Mouse (Mus musculus) thymus, postnatal 25 days (tissue): ENCODE results near the gene Hmga2.

Experiments used
- DNase-seq: peaks from one replicate; pipeline ENCODE4 v3.0.0; 2022

Gene Hmga2

DNA sequence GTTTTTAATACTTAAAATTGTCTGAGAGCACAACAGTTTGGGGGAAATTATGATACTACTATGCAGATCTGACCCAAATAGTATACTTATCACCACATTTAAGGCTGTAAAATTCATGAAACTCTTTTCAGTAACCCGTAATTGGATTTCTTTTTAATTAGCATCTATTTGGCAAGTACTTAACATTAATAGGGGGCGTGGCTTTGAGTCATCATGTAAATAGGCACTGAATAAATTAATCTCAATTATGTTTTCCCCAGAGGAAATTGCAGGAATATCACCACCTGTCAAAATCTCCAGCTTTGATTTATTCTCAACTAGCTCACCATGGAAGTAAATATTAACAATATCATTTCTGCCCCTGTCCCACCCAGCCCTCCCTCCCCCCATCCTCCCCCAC is 3.7 kb downstream of the Hmga2 start:
- DNase-seq: no peak

DNA sequence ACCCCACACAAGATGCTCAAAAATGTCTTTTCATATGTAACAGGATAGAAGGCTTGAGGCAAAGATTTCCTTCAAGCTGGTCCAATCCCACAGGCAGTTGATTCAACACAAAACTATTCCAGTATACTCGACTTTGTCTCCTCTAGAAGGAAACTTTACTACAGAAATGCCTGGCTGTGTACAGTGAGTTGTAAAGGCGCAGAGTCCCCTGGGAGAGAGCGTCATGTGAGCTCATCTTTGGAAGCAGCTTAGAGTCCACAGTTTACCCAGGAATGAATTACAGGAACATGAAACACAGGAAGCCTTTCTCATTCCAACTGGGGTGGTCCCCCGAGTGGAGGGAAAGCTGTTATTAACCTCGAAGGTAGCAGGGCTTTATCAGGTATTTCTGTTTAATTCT is 11.1 kb downstream of the Hmga2 start:
- no peak for DNase-seq

DNA sequence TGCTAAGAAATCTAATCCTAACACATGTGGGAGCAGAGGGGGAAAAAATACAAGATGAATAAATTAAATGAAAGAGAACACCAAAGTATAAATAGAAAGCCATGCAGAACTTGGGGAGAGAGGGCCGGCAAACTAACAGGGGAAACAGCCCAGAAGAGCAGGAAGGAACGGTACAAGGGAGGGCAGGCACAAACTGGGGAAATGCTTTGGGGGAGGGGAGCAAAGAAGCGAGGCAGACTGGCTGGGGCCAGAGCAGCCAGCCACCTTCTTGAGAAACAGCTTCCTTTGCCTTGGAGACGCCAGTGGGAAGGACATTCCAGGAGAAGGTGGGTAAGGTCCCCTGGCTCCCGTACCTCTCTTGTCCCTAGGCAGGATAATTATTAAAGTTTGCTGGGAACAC is 14.5 kb downstream of the Hmga2 start:
- no peak for DNase-seq

DNA sequence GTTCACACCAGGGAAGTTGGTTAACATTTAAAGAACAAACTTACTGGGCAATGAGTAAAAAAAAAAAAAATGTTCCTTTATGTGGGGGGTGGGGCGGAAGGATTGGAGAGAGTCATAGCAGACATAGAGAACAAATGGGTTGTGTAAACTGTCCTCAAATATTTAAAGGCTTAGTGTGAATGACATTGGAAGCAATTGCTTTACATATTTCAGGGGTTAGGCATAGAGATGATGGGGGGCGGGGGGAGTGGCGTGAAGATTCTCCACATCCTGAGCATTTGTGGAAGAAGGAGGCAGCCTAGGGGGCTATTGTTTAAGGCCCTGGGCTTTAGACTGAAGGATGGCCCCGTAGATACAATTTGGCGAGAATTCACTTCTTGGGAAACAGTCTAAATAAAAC is 15.0 kb downstream of the Hmga2 start:
- no peak for DNase-seq

DNA sequence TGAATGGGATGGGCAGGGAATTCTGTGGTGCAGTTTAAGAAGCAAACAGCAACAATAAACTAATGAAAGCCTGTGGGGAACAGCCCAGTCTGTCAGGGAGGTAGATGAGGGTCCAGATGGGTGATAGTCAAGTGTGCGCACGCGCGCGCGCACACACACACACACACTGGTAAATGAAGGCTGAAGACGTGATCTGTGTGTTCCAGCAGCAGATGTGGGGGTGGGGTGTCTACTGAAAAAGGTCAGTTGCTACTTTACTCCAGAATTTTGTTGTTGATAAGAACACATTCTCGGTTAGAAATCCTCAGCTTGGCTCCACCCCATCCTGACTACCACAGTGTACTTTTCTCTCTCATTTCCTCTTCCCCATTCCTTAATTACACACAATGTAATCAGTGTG is 17.4 kb downstream of the Hmga2 start:
- no peak for DNase-seq

DNA sequence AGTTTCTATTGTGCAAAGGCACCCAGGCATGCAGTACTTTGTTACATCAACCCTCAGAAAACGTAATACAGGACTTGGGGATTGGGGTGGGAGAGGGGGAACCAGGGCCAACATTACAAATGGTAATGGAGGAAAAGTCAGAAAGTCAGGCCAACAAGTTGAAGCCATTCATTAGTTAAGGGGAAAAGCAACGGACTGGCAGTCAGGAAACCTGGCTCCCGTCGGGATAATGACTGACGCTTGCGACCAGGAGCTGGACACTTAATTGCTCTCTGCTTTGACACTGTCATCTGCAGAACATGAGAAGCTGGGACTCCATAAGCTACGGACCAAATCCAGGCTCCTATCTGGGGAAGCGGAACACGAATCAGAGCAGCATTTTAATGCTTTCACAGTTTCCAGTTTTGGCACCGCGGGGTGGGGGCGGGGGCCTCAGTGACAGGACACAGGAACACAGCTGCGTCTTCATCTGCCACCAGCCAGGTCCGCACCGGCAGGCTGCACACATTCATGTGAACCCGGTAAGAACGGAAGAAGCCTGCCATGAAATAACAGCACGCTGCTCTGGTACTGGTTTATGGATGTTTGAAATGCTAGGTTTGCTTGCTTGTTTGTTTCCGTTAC is 26.5 kb downstream of the Hmga2 start:
- DNase-seq: no peak

DNA sequence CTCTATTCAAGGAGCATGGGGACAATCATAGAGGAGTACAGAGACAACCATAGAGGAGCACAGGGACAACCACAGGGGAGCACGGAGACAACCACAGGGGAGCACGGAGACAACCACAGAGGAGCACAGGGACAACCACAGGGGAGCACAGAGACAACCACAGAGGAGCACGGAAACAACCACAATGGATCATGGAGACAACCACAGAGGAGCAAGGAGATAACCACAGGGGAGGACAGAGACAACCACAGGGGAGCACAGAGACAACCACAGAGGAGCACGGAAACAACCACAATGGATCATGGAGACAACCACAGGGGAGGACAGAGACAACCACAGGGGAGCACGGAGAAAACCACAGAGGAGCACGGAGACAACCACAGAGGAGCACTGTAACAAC is 29.5 kb downstream of the Hmga2 start:
- DNase-seq: no peak

DNA sequence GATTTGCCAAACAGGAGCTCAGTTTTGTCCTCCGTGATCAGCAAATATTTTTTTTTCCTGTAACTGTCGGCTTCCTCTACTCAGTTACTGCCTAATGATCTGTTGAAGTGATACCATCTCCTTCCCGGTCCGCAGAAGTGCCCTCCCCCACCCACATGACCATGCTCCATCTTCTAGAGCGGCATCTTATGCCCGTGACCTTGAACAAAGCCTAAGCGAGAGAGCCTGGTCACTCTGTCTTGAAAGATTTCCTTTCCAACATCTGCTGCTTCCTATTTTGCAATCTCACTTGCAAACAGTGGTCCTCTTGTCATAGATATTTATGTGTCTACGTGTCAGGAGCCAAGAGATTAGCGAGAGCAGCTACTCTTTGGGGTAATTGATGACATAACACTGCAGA is 30.1 kb downstream of the Hmga2 start:
- DNase-seq: no peak

DNA sequence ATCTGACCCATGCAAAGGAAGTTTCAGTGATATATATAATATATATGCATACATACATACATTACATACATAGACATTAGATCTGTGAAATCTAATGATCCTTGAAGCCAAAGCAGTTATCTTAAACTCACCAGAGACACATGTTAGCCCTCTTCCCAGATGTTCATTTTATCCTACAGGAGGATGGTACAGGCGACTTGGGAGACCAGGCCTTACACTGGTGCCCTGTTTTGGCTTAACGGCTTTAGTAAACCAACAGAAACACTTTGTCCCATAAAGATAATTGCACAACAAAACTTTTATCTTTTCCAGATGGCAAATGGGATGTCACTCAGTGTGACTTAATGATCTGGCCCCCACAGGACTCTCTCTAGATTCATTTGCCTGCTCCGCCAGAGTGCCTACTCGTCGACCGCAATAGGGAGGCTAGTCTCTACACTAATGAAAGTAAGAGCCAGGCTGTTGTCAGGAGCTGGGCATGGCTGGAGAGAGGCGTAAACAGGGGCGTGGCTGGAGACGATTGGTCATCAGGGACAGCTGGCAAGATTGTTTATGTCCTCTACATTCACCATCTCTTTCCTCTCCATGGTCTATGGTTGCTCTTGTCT is 31.7 kb downstream of the Hmga2 start:
- DNase-seq: no peak

DNA sequence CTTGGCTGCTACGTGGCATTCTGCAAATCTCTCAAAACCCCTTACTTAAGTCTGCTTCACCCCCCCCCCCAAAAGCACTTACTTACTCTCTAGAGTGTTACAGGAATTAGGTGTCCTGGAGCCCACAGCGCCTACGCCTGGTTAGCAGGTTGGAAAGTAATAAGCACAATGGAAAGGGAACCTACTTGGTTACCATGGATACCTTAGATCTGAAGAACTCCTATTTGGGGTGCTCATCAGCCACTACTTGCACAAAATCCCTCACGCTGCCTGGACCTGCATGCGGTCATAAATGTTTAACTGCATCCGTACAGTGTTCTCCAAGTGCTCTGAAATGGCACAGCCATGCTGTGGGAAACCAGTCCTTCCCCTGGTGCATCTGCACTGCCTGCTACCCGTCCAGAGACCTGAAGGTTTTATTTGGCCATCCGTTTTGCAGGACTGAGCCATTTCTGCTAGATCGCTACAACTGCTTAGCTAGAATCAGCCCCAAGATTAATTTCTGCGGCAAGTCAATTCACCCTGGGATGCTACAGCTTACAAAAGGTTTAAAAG is 32.4 kb downstream of the Hmga2 start:
- no peak for DNase-seq

DNA sequence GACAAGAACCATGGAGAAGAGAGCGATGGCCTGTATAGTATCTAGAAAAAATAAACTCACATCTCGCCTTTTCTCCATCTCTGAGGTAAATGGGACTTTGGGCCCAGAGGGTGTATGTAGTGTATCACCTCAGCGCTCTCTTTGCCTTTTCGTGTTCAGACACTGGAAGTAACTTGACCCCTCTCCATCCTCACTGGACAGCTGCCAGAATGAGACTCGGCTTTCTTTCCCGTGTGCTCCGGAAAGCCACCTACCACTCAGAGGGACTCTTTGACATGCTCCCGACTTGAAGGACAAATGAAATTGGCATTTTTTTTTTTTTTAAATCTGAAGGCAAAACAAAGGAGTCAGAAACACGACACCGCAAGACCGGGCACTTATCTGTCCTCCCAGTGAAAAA is 35.0 kb downstream of the Hmga2 start:
- no peak for DNase-seq

DNA sequence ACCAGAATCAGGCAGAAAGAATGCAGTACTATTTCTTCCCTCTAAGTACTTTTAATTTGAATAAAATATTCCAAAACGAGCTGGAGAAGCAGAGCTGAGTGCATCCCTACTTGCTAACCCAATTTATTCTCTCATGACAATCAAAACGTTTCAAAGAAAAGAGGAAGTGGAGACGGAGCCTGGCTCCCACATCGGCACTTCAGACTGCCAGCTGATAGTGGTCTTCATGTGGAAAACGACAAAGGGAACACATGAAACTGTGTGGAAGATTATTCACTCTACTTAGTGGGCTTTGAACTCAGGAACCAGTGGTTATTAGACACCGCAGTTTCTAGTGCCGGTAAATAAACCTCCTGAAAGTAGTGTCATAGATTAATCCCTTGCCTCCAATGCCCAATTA is 41.8 kb downstream of the Hmga2 start:
- DNase-seq: no peak

DNA sequence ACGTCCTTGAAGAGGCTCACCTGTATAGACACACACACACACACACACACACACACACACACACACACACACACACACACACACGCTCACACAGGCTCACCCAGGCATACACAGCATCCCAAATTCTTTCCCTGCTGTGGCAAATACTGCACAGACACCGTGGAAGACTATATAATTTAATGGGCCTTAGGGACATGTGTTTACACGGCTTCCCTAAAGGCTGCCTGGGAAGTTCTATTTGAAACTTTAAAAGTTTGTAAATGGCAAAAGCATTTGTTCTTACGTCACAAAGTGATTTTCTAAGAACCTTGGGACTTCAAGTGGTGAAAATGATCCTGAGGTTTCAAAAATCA is 42.8 kb downstream of the Hmga2 start:
- DNase-seq: no peak

DNA sequence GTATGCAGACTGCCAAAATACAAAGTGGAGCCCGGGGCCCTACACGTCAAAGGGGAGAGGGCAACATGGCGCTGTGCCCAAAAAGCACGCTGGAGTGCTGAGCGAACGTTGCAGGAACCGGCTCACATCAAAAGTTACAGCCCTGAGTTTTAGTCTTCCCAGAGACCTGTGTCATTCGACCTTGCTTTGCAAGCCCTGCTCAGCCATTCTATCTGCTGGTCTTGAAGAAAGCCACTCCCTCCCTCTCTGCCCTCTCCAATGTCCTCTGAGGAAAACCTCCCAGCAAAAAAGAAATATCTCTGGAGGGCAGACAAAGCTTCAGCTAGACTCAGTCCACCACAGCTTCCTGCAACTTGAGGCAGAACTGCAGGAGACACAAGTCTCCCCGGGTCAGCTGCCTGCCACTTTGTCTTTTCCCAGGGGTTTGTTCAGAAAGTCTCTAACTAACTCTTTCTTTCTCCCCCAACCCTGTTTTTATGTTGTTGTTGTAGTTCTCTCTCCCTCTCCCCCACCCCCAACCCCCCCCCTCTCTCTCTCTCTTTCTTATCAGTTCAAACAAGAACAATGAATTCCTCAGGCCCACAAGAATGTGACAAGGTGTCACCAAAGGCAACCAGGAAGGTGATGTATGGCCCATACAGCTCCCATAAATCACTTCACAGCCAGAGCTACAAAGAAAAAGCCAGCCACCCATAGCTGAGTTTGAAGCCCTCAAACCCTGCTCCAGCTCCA is 43.4 kb downstream of the Hmga2 start:
- DNase-seq: no peak

DNA sequence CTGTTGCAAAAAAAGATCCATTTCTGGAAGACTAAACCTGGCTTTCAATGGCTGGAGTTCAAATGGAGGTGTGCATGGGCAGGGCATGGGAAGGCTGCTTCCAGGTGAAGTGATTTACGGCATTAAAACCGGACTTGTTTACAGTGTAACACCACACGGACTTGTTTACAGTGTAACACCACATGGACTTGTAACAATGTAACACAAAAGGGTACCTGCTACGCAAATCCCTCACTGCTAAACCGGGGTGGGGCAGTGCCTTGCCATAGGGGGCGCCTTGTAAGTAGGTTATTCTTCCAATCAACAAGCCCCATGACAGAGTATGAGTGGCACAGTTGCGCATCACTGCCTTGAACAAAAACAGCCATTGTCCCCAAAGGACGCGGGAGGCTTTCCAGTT is 44.2 kb downstream of the Hmga2 start:
- DNase-seq: no peak

DNA sequence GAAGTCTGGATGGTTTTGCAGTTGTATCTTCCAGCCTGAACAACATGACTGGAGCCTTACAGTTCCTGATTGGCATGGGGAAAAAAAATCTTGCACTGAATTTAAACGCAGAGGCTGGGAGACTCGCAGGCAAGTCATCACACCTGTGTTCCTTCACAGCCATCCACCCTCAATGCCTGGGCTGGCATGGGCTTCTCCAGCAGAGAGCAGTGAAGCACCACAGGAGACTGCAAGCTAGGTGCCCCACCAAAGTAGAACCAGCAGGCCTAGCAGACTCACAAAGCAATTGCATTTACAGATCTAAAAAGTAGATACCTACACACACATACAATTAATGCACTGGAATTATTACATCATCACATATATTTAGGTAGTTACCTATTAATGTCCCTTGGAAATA is 44.8 kb downstream of the Hmga2 start:
- no peak for DNase-seq

DNA sequence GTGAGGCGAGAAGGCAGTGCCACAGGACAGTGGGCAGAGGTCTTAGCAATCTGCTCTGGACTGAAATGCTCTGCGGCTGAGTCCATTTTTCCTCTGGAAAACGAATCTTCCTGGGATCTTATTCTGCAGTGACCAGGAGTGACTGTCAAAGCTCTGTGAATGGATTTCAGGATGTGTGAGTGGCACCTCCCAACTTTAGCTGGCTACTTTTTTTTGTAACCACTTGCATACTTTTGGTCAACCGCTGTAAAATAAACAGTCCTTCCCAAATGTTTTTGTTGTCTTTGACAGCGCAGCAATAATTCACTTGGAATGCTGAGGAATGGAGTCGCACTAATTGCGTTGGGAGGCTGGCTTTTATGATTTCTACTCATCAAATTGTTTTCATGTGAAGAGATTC is 45.8 kb downstream of the Hmga2 start:
- DNase-seq: no peak

DNA sequence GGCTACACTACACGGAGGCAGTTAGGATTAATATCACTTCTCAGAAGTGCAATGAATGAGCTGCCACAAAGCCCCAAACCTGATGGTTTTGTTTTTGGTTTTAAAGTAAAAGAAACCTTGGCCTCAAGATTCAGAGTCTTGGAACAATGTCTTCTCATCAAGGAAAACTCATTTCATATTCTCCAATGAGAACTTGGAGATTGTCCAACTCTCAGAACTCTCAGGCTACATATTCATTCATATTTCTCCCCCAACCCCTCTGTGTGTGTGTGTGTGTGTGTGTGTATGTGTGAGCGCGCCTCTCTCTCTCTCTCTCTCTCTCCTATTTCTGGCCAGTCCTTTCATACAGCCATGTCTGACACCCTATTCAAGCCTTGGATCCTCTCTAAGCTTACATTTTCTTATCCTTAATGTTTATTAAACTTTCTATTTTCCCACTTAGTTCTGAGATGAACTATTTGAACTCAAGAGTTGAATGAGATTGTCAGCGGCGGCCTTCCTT is 46.5 kb downstream of the Hmga2 start:
- no peak for DNase-seq

DNA sequence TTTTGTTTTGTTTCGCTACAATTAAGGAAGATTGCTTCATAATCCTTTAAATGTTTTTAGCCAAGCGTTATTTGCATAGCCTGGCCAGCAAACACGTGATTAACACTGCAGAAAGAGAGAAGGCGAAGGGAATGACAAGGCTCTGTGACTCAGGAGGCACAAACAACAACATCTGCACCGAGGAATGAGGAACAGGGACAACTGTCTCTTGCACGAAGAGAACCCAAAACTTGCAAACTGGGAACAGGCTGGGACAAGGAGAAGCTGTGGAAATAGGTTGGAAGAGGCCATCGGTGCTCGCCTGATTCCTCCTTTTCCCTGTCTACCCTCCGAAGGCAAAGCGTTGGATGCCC is 47.1 kb downstream of the Hmga2 start:
- no peak for DNase-seq

DNA sequence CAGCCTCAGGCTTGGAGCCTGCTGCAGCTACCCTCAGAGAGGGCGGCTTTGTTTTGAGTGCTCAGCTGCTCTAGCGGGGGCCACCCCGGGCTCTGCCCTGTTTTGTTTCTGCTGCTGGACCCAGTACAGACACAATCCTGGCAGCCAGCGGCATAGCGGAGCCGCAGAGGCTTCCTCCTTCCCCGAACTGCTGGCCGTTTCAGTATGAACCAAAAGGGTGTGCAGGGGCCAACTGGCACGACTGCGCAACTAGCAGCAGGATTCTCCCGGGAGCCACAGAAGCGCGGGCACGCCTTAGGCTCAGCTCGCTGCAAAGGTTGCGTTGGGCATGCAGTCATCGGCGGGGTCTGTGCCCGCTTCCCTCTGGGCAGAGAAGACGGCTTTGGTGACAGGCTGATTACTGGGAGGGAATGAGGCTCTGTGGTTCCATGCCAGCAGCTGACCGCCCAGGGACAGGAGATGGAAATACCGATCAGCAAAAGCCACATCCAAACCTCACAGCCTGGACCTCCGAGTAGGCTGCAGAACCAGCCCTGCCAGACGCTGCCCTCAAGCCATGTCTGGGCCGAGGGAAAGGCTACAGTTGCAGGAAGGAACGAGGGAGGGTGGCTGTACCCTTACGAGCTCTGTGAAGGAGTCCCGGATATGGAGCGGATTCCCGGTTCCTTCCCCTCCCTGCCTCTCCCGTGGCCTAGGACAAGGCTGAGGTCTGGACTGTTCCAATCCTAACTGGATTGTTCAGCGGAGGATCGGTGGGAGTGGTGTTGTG is 47.7 kb downstream of the Hmga2 start:
- no peak for DNase-seq

DNA sequence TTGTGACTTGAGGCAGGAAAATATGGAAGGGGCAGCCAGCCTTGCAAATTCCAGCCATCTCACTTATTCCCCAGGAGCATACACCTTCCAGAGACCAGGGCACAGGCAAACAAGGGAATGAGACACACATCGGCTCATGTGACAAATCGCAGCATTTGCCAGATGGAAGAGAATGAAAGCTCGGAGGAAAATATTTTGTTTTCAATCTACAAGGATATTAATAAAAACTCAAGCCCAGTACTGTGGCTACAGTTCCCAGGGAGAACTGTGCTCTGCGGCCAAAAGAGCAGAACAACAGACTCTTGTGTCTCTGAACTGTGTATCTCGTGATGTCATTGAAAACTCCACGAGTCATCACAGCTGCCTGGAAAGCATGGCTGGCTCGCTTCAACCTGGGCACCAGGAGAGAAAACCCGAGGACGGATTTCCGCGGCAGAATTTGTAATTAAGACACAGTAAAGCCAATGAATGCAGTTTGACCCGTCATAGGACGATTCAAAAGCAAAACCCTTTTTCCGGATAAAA is 50.1 kb downstream of the Hmga2 start:
- DNase-seq: no peak

DNA sequence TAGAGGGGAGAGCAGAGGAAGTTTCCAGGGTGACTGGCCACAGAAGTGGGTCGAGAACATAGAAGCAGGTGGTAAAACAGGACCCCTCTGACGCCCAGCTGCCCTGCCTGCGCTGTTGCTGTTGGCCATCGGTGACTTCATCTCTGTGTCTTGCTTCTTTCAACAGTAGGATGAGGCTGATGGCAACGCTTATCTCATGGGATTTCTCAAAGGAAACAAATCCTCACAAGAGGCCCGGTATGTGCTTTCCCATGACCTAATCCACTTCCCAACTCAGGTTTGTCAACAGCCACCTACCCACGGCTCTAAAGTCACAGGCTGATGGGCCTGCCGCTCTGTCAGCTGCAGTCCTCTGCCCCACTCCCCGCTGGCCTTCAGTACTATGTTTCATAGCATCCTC is 52.3 kb downstream of the Hmga2 start:
- no peak for DNase-seq

DNA sequence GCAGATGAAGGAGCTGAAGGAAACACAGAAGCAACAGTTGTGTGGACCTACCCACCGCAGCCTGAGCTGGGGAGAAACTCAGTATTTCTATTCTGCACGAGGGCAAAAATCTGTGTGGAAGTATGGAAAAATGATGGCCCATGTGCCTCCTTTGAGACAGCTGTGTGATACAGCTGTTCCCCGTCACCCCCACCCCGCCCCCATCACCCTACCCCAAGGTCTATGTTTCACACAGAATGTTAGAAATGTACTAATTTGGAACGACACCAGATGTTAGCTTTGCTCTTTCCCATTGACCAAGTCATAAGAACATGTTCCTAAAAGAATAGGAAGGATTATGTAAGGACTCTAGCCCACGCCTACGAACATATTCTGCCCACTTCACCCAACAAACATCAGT is 53.0 kb downstream of the Hmga2 start:
- DNase-seq: no peak
